Mouse (Mus musculus): ENCODE data around the gene Fbxo5.

Gene Fbxo5

DNA sequence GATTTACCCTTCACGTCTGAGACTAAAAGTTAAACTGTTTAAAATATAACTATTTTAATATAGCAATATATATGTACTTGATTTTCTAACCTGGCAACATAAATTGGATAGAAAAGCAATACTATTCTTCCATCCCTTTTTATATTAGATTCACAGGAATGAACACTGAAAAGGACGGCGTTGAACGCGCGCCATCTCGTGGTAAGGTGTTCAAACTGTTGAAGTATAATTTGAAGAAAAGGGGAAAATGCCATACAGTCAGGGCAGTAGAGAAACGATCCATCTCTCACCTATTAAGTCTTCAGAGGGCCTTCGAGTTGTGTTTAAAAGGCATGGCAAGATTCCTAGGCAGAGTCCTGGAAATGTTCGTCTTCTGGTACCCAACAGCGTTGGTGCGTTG is 14.7 kb downstream of the Fbxo5 start:
- ATAC-seq (ENCODE audit: insufficient number of reproducible peaks, low FRiP score, low TSS enrichment) = no peak

DNA sequence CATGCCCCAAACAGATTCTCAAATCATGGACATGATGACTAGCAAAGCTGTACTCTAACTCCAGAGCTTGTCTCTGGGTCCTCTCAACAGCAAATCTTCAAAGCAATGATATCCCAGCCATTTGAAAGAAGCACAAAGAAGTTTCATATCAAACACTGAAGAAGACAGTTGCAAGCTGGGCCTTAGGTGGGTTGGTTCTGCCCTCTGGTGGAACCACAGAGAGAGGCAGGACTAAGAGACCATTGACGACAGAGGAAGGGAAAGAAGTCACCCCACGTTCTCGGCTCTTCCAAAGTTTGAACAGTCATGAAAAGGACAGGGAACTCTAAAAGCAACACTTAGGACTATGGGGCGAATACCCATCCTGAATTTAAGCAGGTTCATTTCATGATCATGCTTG is 18.5 kb downstream of the Fbxo5 start:
- no peak for ATAC-seq (ENCODE audit: insufficient number of reproducible peaks, low FRiP score, low TSS enrichment)

Data from cerebellum, adult (tissue).